Mouse (Mus musculus) spleen, adult 12 weeks (tissue): ENCODE data around the gene Txndc16.

ENCODE experiments used
- DNase-seq: peaks from one replicate; pipeline ENCODE4 v3.0.0; 2022; ENCODE audit warnings: low spot score

Txndc16 gene

GRCm38 (mm10) chr14:45153258-45153657 lies 66.9 kb downstream of the Txndc16 start:
- DNase-seq, result no peak

GRCm38 (mm10) chr14:45142511-45142910 lies 77.6 kb downstream of the Txndc16 start:
- DNase-seq, result no peak

- DNase-seq, result no peak
Measured at GRCm38 (mm10) chr14:45140344-45141080, 79.6 kb downstream of the Txndc16 start.

GRCm38 (mm10) chr14:45135961-45136360 lies 84.2 kb downstream of the Txndc16 start:
- no peak for DNase-seq

GRCm38 (mm10) chr14:45135560-45135959 lies 84.6 kb downstream of the Txndc16 start:
- DNase-seq, result no peak

GRCm38 (mm10) chr14:45118359-45118758 lies 101.8 kb downstream of the Txndc16 start:
- DNase-seq, result no peak

- no peak for DNase-seq
Measured at GRCm38 (mm10) chr14:45102201-45102600, 117.9 kb downstream of the Txndc16 start.

- DNase-seq, result no peak
Measured at GRCm38 (mm10) chr14:45092327-45092726, 127.8 kb downstream of the Txndc16 start.

- DNase-seq, result no peak
Measured at GRCm38 (mm10) chr14:45090011-45090410, 130.1 kb downstream of the Txndc16 start.

GRCm38 (mm10) chr14:45085651-45086425 lies 134.3 kb downstream of the Txndc16 start:
- no peak for DNase-seq

GRCm38 (mm10) chr14:45084656-45085280 lies 135.4 kb downstream of the Txndc16 start:
- no peak for DNase-seq

GRCm38 (mm10) chr14:45083540-45083939 lies 136.6 kb downstream of the Txndc16 start:
- no peak for DNase-seq
